Mouse (Mus musculus) testis, adult 2 months (tissue): ENCODE data around the gene Zfhx3.

Source experiments
- CTCF ChIP-seq: fragments of 200-500 bp; IDR thresholded peaks from 2 replicates; pipeline ENCODE4 v1.5.1; 2012; ENCODE audit warnings: low read depth, mild to moderate bottlenecking, inconsistent platforms, low read length, moderate library complexity; ENCODE audit not compliant: control insufficient read depth, insufficient read depth, insufficient replicate concordance
- POLR2A ChIP-seq: fragments of 200-500 bp; IDR thresholded peaks from 2 replicates; pipeline ENCODE4 v1.6.1; 2012; ENCODE audit warnings: low read depth, mild to moderate bottlenecking, inconsistent platforms, low read length, moderate library complexity; ENCODE audit not compliant: control insufficient read depth

DNA sequence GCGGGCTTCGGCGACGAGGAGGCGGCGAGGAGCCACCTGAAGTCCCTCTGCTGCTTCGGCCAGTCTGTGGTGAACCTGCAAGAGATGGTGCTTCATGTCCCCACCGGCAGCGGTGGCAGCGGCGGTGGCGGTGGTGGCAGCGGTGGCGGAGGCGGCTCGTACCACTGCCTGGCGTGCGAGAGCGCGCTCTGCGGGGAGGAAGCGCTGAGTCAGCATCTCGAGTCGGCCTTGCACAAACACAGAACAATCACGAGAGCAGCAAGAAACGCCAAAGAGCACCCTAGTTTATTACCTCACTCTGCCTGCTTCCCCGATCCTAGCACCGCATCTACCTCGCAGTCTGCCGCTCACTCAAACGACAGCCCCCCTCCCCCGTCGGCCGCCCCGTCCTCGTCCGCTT lies 1014.0 kb downstream of the Zfhx3 start:
- no peak for TF ChIP-seq CTCF
- no peak for TF ChIP-seq POLR2A
